Mouse (Mus musculus): ENCODE data around the gene Zbtb42.

DNA sequence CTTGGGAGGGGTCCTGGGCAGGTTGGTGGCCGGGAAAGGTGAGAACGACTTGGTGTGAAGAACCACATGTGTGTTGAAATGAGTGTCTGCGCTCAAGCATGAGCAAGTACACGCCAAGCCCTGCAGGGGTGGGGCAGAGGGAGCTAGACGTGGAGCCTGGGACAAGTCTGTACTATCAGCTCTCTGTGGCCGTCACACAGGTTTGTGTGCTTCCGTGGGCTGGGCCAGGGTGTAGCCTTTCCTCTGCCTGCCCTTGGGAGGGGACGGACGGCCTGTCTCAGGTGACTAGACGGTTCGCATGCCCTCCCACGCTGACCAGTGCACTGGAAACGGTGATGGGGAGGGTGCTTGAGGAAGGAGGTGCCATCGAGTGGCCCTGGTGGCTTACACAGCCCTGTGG is 52.2 kb downstream of the Zbtb42 start:
- TF ChIP-seq CHD2 (IDR thresholded peaks at IDR 0.05; ENCODE audit: low read depth, low read length) (no peak), MAFK (IDR thresholded peaks at IDR 0.05; ENCODE audit: insufficient read depth, low read depth, low read length) (no peak)

All from ES-E14 (cell line).